Mouse (Mus musculus): ENCODE data around the gene Dip2a.

Dip2a gene

GRCm38 (mm10) chr10:76344711-76345539 is at the start of gene Dip2a:
Gene Dip2a, minus strand, starts transcription at chr10:76345291.
- in situ Hi-C loops (cut with MboI, MseI): no loop called here

DNA sequence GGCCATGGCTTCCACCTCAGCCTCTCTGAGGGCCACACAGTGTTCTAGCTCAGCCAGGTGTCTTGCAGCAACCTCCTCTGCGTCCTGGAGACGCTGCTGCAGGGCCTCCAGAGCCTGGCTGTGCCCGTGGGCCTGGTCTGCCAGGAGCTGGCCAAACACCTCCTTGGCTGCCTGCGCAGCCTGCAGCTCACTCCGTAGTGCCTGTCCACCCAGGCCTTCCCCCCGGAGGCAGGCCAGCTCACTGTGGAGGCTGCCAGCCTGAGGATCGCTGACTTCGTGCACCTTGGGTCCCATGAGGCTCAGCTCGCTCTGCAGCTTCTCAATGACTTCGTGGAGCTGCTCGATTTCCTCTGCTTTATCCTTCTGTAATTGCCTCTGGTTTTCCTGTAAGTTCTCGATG is 47.5 kb upstream of the Dip2a start:
- in situ Hi-C loops (cut with MboI, MseI): no loop called here

- in situ Hi-C loops (cut with MboI, MseI): no loop called here
Observed at GRCm38 (mm10) chr10:76391786-76392185, 46.7 kb upstream of the Dip2a start.

- in situ Hi-C loops (cut with MboI, MseI): no loop called here
Observed at GRCm38 (mm10) chr10:76391166-76391565, 46.1 kb upstream of the Dip2a start.

DNA sequence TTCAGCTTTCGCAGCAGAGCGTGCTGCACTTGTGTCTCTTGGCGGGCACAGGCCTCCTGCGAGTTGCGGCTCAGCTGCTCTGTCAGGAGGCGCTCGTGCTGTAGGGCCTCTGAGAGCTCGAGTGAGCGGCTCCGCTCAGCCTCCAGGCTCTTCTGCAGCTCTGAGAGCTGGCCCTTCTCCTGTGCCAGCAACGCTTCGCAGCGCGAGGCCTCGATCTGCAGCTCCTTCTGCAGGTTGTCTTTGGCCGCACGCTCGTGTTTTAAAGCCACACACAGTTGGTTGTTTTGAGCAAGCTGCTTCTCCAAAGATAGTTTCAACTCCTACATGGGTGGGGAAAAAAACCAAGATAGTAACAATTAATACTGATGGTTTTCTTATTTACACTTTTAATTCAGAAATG is 29.9 kb upstream of the Dip2a start:
- in situ Hi-C loops (cut with MboI, MseI): loop anchor here in 1 of 2 experiments (10.0 kb wide), 1 partner anchor 1330 kb away; no protein-coding TSS in a partner anchor

- in situ Hi-C loops (cut with MboI, MseI): loop anchor here in 1 of 2 experiments (10.0 kb wide), 1 partner anchor 1327 kb away; no protein-coding TSS in a partner anchor
Observed at GRCm38 (mm10) chr10:76371736-76372135, 26.6 kb upstream of the Dip2a start.

DNA sequence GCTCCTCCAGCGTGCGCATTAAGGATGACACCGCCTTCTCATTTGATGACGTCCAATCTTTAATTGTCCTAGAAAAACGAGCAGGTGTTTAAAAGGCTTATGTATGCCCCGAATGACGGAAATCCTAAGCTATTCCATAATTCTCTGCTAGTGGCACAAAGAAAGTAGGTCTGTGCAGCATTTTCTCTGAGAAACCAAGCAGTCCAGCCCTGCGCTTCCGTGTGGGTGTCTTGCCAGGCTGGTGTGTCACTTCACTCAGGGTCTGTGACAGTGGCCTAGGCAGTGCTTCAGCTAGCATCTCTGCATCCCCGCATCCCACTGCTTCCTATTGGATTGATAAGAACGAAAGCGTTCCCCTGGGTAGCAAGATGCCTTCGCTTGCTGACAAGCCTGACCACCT is 23.7 kb upstream of the Dip2a start:
- in situ Hi-C loops (cut with MboI, MseI): no loop called here

DNA sequence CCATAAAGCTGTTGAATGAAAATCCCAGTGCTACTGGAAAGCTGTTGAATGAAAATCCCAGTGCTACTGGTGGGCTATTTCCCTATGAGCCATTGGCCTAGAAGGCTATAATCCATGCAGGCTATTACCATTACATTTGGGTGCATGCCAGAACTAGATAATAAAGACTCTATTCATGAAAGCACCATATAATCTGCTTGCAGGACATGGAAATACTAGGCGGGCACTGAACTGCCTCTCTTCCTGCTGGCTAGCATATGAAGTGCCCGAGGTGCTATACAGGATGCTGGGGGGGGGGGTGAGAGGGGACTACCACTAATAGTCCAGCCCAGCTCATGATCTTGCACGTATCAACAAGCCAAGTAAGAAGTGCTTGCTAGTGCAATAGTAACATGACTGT is 18.1 kb upstream of the Dip2a start:
- in situ Hi-C loops (cut with MboI, MseI): no loop called here

GRCm38 (mm10) chr10:76358468-76358867 is 13.4 kb upstream of the Dip2a start:
- in situ Hi-C loops (cut with MboI, MseI): no loop called here

- in situ Hi-C loops (cut with MboI, MseI): no loop called here
Observed at GRCm38 (mm10) chr10:76357286-76357875, 12.3 kb upstream of the Dip2a start.

DNA sequence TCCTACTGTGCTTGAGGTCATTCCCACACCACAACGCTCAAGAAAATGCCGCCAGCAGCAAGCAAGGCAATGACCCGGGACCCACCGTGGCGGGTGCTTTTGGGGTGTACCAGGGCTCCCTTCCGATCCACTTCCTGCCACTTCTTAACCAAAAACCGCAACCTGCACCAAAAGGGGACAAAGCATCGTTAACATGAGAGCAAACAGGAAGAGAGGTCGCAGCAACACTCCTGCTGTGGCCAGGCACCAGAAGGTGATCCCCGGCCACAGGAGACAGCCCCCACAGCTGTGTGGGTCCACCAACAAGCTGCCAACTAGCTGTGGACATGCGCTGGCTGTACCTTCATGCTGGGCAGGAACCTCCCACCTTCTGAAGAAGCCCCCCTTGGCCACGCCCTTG is 9.9 kb upstream of the Dip2a start:
- in situ Hi-C loops (cut with MboI, MseI): no loop called here

GRCm38 (mm10) chr10:76353986-76354385 is 8.9 kb upstream of the Dip2a start:
- in situ Hi-C loops (cut with MboI, MseI): no loop called here

GRCm38 (mm10) chr10:76351953-76352352 is 6.9 kb upstream of the Dip2a start:
- in situ Hi-C loops (cut with MboI, MseI): no loop called here

DNA sequence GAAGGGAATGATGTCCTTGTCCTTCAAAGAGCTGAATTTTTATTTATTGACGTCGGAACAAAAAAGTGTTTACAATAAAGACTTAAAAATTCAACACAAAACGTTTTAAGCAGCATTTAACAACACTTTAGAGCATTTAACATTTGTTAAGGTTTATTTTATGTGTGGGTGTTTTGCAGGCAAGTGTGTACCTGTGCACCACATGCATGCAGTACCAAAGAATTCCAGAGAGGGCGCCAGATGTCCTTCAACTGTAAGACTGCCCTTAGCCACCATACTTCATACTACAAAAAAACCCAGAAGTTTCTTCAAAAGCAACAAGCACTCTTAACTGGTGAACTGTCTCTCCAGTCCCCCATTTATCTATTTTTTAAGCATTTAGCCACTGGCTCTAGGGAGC is 1.5 kb upstream of the Dip2a start:
- in situ Hi-C loops (cut with MboI, MseI): no loop called here

DNA sequence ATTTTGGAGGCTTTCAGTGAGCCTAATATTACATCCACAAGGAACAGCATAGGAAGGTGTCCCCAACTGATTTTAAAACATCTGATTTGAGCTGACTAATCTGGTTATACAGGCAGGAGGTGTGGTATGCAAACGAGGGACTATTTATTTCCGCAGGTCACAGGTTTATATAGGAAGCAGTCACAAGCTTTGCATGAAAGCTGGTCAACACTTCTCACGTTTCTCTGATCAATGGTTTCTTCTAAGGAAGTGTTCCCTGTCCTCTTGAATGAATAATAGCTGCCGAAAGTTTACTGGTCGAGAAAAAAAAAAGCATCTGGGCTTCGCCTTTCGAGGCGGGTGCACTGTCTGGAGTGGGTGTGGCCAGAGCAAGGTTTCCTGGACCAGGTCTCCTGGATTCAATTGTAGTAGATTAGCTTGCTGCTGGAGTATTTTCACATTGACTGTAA is 976 bp upstream of the Dip2a start:
- in situ Hi-C loops (cut with MboI, MseI): no loop called here

DNA sequence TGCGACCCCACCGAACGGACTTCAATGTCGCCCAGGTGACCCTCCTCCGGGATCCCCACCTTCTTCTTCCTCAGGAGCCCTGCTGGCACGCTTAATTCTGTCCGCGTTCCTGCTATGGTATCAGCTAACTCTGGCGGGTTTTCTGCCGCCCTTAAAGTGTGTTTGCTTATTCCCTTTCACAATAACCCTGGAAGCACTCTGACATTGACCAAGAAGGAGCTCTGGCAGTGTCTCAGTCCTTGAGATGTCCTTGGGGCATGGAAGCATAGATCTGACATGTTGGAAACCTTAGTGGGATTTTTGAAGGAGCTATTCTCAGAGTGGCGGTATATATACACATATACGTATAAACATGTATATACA is 430 bp upstream of the Dip2a start:
- in situ Hi-C loops (cut with MboI, MseI): no loop called here

DNA sequence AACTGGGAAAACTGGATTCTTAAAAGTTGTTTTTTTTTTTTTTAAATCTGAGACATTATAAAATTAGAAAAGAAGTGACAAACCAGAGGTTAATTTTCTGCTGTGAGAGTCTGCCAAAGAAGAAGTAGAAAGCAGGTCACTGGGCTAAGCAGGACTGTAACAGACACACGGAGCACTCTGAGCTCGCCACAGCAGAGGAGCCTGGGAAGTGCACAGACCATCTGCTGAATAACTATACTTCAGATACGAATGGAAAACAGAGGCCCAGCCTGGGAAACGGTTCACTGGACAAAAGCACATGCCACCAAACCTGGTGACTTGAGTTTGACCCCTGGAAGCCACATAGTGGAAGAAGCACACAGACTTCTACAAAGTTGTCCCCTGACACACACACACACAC is 10.7 kb downstream of the Dip2a start:
- in situ Hi-C loops (cut with MboI, MseI): no loop called here

GRCm38 (mm10) chr10:76332040-76332439 is 13.1 kb downstream of the Dip2a start:
- in situ Hi-C loops (cut with MboI, MseI): no loop called here

DNA sequence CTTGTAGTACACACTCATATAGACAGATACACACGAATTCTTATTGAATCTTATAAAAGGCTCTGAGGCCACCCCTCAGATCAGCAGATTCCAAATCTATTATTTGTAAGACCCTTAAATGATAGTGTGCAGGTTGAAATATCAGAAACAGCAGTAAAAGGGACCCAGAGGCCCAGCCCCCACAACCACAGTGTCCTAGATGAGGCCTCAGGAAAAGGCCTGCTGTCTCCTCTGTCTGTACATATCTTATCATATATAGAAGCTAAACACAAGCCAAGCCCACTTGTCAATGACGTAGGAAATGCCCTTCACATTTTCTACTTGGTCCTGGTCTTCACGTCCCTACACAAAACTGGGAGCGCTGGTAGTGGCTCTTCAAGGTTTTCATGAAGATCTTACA is 16.0 kb downstream of the Dip2a start:
- in situ Hi-C loops (cut with MboI, MseI): no loop called here

GRCm38 (mm10) chr10:76328574-76328973 is 16.5 kb downstream of the Dip2a start:
- in situ Hi-C loops (cut with MboI, MseI): no loop called here

- in situ Hi-C loops (cut with MboI, MseI): no loop called here
Observed at GRCm38 (mm10) chr10:76326304-76327006, 18.6 kb downstream of the Dip2a start.

GRCm38 (mm10) chr10:76317623-76318022 is 27.5 kb downstream of the Dip2a start:
- in situ Hi-C loops (cut with MboI, MseI): no loop called here

- in situ Hi-C loops (cut with MboI, MseI): no loop called here
Observed at GRCm38 (mm10) chr10:76316194-76316593, 28.9 kb downstream of the Dip2a start.

Data from T-helper 17 cell (primary cell).